Mouse (Mus musculus) neural tube, embryonic 10.5 days (tissue): ENCODE measurements around the gene Akap8l.

Experiments
- DNase-seq: peaks from one replicate; pipeline ENCODE4 v3.0.0-alpha.2; 2017; ENCODE audit warnings: low spot score; ENCODE audit errors: extremely low spot score

Akap8l gene

DNA sequence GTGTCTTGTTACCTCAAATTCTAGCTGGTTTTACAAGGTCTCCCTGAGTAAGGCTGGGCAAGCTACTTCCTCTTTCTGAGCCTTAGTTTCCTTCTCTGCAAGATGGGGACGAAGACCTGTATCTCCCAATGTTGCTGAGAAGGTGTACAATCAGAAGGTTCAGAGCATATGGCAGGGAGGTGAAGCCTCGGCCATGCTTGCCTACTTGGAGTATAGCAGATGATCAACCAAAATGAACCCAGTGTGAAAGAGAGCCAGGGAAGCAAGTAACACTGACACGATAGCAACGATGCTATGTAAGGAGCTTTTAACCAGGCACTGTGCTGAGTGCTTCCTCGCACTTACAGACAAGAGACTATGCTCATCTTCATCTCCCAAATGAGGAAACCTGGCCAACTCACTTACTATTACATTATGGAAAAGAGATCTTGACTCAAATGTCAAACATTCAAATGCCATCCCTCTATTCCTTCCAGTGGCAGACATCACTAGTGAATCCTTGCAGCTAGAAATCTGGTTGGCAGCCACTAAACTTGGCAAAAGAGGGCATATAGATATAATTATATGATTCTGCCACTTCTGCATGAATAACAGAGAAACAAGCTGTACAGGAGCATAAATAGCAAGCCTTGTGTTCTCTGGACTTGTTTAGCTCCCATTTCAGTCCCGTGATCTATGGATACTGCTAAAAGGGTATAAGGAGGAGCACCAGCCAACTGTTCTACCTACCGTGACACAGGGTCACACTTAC lies 8.0 kb upstream of the Akap8l start:
- no peak for DNase-seq

GRCm38 (mm10) chr17:32356766-32357760 lies 6.7 kb upstream of the Akap8l start:
- DNase-seq = no peak

DNA sequence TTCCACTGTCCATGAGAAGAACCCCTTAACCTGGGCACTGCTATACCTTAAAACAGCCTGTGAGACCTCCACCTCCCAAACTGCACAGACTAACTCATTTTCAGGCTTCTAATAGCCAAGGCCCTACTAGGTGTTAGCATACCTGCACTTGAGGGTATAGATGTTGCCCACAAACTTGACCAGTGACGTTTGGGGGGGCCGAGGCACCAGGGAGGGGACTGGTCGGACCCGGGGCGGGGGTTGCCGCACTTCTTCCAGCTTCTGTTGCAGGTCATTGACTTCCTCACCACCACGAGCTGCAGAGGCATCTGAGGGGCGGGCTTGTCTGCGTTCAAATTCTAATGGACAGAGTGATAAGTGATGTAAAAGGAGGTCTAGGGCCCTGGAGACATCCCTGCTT lies 5.9 kb upstream of the Akap8l start:
- no peak for DNase-seq

GRCm38 (mm10) chr17:32355031-32355430 lies 4.6 kb upstream of the Akap8l start:
- no peak for DNase-seq

DNA sequence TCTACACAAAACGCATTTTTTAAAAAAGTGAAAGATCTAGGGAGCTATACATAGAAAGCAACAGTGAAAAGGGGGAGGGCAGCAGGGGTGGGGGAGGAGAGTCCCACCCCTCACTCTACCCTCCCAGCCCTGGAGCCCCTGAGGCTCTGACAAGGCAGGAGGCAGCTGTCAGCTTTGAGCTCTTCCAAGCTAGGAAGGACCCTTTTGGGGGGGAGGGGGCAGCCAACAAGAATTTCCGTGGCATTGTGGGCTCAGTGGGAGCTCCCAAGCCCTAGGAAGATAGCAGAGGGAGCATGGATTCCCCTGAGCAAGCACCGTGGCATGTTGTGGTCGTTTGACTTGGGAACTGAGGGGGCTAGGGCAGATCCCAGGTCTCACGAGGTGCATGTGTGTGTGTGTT lies 3.8 kb upstream of the Akap8l start:
- no peak for DNase-seq

GRCm38 (mm10) chr17:32353696-32354095 lies 3.3 kb upstream of the Akap8l start:
- DNase-seq = no peak

DNA sequence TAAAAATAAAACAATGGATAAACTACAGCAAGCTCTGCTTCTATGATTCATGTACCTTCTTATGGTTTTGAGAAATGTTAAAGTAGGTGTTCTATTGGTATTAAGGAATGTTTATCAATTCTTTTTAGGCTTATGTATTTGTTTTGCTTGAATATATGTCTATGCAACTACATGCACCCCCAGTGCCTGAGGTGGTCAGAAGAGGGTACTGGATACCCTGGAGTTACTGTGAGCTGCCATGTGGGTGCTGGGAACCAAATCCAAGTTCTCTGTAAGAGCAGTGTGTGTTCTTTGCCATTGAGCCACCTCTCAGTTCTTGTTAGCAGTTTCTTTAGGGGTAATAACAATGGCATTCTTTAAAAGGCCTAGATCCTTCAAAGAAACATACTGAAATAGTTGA lies 1.3 kb upstream of the Akap8l start:
- DNase-seq = no peak

DNA sequence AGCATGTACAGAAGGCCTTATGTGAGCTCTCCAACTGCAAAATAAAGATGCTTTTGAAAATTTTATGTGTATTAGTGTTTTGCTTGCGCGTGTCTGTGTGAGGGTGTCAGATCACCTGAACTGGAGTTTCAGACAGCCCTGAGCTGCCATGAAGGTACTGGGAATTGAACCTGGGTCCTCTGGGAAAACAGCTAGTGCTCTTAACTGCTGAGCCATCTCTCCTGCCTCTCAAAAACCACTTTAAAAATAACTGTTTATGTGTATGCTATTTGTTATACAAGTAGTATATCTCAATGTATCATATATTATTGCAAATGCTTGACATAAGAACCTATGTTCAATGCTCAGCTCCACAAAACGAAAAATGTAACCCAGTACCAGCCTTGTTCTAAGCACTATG lies 862 bp upstream of the Akap8l start:
- DNase-seq = no peak

DNA sequence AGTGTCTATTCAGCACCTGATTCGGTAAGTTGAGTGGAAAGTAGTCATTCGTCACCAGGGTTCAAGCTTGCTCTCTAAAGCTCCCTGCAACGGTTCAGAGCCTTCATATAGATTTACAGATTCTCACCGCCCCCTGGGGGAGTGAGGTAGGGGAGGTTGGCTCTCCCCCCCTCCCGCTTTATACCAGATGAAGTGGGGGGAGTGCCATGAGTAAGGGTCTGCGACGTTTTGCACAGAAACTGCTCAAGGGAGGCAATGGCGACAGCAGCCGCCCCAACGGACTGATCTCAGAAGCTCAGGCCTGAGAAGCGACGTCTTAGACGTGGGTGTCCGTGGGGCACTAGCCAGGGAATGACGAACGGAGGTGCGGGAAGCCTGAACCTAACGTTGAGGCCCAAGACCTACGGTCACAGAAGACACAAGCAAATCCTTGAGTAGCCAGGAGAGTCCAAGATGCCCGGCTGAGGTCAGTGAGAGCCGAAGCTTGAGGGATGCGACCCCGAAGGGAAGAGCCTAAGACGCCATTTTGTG lies 491 bp downstream of the Akap8l start:
- no peak for DNase-seq

DNA sequence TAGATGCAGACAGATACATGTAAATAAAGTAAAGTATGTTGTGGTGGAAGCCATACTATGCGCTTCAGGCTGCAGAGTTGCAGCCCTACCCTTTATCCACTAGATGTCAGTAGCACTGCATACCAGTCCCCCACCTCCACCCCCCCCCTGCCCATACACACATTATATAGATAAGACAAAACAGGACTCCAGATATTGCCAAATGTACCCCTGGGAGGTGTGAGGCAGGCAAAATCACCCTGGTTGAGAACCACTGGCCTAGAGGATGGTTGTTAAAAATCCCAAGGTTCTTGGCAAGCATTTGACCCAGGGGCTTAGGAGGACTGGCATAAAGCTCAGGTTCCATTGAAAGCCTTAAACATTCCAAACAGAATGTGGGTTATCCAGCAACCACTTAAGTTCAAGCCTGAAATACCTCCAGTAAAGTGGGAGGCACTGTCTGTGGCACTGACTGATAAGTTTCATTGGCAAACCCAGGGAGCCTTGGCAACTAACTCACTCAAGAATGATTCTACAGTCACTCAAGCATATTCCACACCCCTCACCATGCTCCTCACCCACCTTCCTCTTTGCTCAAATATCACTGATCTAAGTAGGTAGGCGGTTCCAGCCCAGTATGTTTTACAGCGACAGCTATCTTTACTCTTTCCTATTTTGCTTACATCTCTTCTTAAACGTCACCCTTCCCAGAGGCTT lies 1.2 kb downstream of the Akap8l start:
- DNase-seq = peak; percentile 48

DNA sequence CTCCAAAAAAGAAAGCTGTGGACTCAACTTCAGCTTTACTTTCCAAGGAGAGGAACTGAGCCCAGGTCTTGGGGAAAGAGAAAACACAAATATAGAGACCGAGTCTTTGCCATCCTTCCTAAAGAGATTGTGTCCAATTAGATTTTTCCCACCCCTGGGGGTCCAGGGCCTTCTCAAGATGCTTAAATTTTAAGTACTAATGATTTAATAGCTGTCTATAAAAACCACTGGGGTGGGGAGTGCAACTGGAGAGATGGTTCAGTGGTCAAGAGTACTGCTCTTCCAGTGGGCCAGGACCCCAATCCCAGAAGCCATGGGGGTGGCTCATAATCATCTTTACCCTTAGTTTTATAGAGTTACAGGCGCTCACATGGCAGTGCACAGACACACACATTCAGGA lies 2.0 kb downstream of the Akap8l start:
- DNase-seq = no peak

- DNase-seq = no peak
These were observed 9.3 kb downstream of the Akap8l start for GRCm38 (mm10) chr17:32341102-32341501.

DNA sequence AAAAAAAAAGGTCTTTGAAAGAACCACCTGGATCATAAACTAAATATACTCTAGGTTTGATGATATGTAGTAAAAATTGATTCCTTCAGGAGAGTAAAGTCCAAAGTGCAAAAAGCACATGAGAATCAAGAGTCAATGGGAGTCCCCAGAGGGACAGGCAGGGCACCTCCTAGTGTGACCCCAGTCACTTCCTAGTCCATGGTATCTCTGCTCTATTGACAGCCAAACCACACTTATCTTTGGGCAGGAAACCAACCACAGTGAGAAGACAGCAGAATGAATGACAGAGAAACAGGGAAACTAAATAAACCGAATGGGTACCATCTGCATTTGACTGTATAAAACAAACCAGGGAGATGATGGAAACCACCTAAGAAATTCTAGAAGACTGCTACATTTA lies 10.3 kb downstream of the Akap8l start:
- DNase-seq = no peak

DNA sequence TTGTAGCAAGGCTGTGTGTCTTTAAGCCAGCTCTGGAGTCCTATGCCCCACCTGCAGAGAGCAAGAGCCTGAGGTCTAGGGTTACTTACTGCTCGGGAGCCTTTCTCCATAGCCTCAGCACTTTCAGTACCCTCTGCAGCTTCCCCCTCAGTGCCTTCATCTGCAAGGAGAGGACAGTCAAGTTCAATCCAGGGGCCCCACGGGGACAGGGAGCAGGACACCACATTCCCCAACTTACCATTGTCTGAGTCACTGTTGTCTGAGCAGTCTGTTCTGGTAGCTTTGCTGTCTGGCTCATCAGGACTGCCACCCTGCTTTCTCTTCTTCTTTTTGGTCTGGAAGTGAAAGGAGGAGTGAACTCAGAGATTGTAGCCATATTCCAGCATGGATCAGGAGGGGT lies 14.5 kb downstream of the Akap8l start:
- DNase-seq = no peak

DNA sequence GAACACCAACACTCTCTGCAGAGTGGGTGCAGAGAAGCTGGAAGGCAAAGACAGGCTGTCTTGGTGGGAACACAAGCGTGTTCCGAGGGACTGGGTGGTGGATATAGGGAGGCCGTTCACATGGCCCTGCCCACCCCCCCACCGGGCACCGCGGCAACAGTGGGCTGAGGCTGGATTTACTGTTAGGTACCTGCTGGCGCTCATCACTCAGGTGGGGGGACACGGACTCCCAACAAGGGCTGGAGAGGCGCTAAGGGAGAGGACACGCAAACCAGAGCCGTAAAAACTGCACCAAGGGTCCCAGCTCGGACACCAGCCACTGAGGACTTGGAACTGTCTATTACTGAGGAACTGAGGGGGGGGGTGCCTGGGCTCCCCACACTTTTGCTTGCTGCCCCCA lies 15.5 kb downstream of the Akap8l start:
- no peak for DNase-seq

- DNase-seq = no peak
These were observed 16.6 kb downstream of the Akap8l start for GRCm38 (mm10) chr17:32333675-32334303.

DNA sequence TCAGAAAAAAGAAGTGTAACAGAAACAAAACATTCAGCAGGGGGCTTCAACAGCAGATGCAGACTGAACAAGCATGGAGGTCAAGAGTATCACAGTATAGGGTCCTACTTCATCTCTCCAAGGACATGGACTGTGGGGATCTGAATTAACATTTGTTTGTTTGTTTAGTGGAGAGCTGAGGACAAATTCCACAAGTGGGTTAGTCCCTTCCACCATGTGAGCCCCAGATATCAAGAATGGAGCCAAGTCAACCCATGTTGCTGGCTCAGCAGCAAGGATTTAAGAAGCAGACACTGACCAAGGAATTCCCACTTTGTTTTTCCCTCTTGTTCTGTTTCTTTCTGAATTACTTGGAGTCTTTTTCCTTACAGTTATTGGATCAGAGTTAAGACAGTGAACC lies 22.9 kb downstream of the Akap8l start:
- no peak for DNase-seq

GRCm38 (mm10) chr17:32322809-32323208 lies 27.6 kb downstream of the Akap8l start:
- DNase-seq = no peak

DNA sequence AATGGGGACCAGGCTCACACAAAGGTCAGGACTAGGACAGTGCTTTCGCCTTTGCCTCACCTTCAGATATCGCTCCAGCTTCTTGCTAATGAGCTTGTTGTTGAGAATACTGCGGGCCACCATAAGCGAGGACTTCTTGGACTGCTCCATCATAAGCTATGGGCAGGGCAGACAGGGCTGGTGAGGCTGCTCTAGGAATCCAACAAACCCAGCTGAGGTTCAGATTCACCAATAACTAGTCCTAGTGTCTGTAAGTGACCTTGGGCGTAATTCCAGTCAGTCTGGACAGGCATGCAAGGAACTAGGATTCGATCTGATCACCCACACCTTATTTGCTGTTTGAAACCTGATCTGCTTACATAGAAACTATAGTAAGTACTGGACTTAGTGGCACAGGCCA lies 28.6 kb downstream of the Akap8l start:
- no peak for DNase-seq

GRCm38 (mm10) chr17:32321390-32321734 lies 29.0 kb downstream of the Akap8l start:
- DNase-seq = no peak
